Mouse (Mus musculus) hindbrain, postnatal 0 days (tissue): ENCODE data around the gene Gm20388. TPM values are rescaled to one million over a fixed set of nuclear protein-coding genes. Genes with fewer than 3 reads are reported as not detected.
A peak's percentile ranks its signal among the peaks of the same experiment; 100 is the strongest.

Experiments used
- ATAC-seq: fragments of 200-750 bp; cut with Nextera tagmentation; 2 replicates; pipeline ENCODE4 v1.8.0; 2017; ENCODE audit warnings: mild to moderate bottlenecking, moderate TSS enrichment, moderate library complexity
- DNase-seq: peaks from one replicate; pipeline ENCODE4 v3.0.0-alpha.2; 2015; ENCODE audit warnings: low spot score
- H3K27ac ChIP-seq: fragments of 300-500 bp; sonication (generic); 2 replicates; pipeline ENCODE4 v1.5.1; 2014; ENCODE audit warnings: mild to moderate bottlenecking
- H3K27me3 ChIP-seq: fragments of 300-500 bp; sonication (generic); 2 replicates; pipeline ENCODE4 v1.6.1; 2014; ENCODE audit warnings: low read length, mixed read lengths; ENCODE audit not compliant: insufficient read depth
- H3K36me3 ChIP-seq: fragments of 300-500 bp; sonication (generic); 2 replicates; pipeline ENCODE4 v1.6.1; 2014; ENCODE audit warnings: low read length, mixed read lengths; ENCODE audit not compliant: insufficient read depth
- H3K4me1 ChIP-seq: fragments of 300-500 bp; sonication (generic); 2 replicates; pipeline ENCODE4 v1.6.1; 2014; ENCODE audit warnings: antibody characterized with exemption, low read length, mixed read lengths; ENCODE audit not compliant: insufficient read depth
- H3K4me2 ChIP-seq: fragments of 300-500 bp; sonication (generic); 2 replicates; pipeline ENCODE4 v1.6.1; 2014; ENCODE audit warnings: low read depth, mild to moderate bottlenecking, low read length, moderate library complexity, mixed read lengths
- H3K4me3 ChIP-seq: fragments of 300-500 bp; sonication (generic); 2 replicates; pipeline ENCODE4 v1.5.1; 2014; ENCODE audit warnings: low read length
- H3K9ac ChIP-seq: fragments of 300-500 bp; sonication (generic); replicated peaks from 2 replicates; pipeline ENCODE4 v1.6.1; 2014; ENCODE audit warnings: mild to moderate bottlenecking, low read length, moderate library complexity, mixed read lengths
- H3K9me3 ChIP-seq: fragments of 300-500 bp; sonication (generic); 2 replicates; pipeline ENCODE4 v1.6.1; 2016; ENCODE audit warnings: low read length, mixed read lengths
- CTCF ChIP-seq: IDR thresholded peaks from 2 replicates; pipeline ENCODE4 v1.5.1; 2016; ENCODE audit warnings: antibody characterized with exemption, control low read depth, low read depth
- WGBS: fragments of 180-500 bp; shearing (Covaris S2); extraction: QIAGEN DNeasy Blood & Tissue Kit; methylation state at CpG from one replicate; pipeline ENCODE4 v1.1.7; 2014; 5-methylcytosine and 5-hydroxymethylcytosine counted together
- polyA plus RNA-seq: library from polyadenylated mRNA; unstranded; fragments of >200 nt; fragmentation: Nextera tagmentation; extraction: Ambion mirVana; gene quantifications from 2 replicates; pipeline ENCODE4 v1.2.1, GENCODE M21; 2015
- total RNA-seq: library from RNA; depleted of rRNA; stranded (reverse); fragments of >200 nt; gene quantifications from 2 replicates; pipeline ENCODE4 v1.2.3, GENCODE M21; 2014

Gm20388 gene
- total and polyA plus RNA-seq, 2 experiments from 2014 or later = 71.3 TPM; not detected in 1

DNA sequence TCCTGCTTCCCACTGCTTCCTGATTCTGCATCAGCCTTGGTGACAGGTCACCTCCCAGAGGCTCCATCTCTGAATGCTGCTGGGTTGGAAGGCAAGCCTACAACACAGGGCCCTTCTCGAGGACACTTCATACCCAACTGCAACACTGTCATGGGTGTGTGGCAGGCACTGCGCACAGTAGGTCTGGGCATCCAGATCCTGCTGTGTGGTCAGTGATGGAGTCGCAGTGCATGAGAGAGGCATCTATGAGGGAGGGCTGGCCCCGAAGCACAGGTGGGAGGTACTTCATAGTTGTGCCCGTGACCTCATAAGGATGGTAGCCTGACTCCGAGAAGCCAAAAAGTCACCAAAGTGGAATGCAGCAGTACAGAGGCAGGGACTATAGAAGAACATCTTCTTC lies 2814.5 kb downstream of the Gm20388 start:
- no peaks in the 10 kb centered on the region for H3K36me3 ChIP-seq
- peaks cover 10% of the 10 kb centered on the region for H3K4me1 ChIP-seq
- H3K4me2 ChIP-seq = no peak overlapping the region
- no peaks in the 10 kb centered on the region for H3K27me3 ChIP-seq
- no peak overlapping the region for H3K9ac ChIP-seq
- no peaks in the 10 kb centered on the region for H3K9me3 ChIP-seq
- no peak for ATAC-seq
- 88% methylated on average over 6 of the region's 6 CpGs for WGBS
- no peak for DNase-seq
- H3K4me3 ChIP-seq = no peak overlapping the region
- H3K27ac ChIP-seq = no peak overlapping the region
- TF ChIP-seq CTCF = no peak

- Histone ChIP-seq H3K4me2 (no peak overlapping the region), H3K4me1 (no peaks in the 10 kb centered on the region), H3K9ac (no peak overlapping the region), H3K36me3 (no peaks in the 10 kb centered on the region), H3K4me3 (no peak overlapping the region), H3K27me3 (no peaks in the 10 kb centered on the region), H3K27ac (no peak overlapping the region), H3K9me3 (no peaks in the 10 kb centered on the region)
- ATAC-seq (no peak), DNase-seq (no peak)
- TF ChIP-seq CTCF = no peak
- 51% methylated on average over 2 of the region's 2 CpGs for WGBS
Measured at GRCm38 (mm10) chr8:122726789-122727188, 2816.1 kb downstream of the Gm20388 start.

DNA sequence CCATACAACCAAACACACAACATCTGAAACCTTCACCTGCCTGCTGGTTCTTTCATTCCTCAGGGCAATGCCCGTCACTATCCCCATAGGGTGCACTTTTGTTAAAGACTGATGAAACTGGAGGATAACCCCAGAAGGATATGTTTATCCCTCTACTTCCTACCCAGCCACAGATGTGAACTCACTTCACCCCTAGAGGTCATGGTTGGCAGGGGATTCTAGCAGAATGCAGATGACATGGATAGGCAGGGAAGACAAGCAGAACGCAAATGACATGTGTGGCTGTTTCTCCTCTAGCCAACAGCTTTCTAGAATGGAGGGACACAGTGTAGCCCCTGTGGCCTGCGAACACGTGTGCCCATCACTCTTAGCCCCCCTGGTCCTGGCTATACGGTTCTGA lies 2816.8 kb downstream of the Gm20388 start:
- no peaks in the 10 kb centered on the region for H3K36me3 ChIP-seq
- no peak overlapping the region for H3K27ac ChIP-seq
- H3K9ac ChIP-seq = no peak overlapping the region
- TF ChIP-seq CTCF = no peak
- H3K4me3 ChIP-seq = no peak overlapping the region
- DNase-seq = no peak
- no peaks in the 10 kb centered on the region for H3K9me3 ChIP-seq
- no peaks in the 10 kb centered on the region for H3K4me1 ChIP-seq
- H3K4me2 ChIP-seq = no peak overlapping the region
- no peaks in the 10 kb centered on the region for H3K27me3 ChIP-seq
- 59% methylated on average over 5 of the region's 5 CpGs for WGBS
- ATAC-seq = no peak

DNA sequence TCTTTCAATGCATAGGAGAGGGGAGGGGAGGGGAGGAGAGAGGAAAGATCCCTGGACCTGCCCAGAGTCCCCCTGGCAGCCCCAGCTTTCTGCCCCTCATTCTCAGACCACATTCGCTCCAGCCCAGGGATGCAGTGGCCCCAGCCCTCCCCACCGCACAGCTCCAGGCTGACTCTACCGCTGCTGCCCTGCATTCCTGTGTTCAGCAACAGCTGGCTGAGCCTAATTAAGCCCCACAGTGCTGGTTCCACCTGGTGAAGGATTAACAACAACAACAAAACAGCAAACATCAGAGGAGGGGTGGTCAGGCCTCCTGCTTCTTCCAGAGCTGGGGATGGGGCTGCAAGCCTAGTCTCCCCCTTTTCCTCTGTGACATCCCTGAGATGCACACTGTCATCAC lies 2818.0 kb downstream of the Gm20388 start:
- no peak overlapping the region for H3K27ac ChIP-seq
- H3K4me1 ChIP-seq = no peaks in the 10 kb centered on the region
- H3K9me3 ChIP-seq = no peaks in the 10 kb centered on the region
- DNase-seq (no peak), ATAC-seq (no peak)
- 0 out of 2 replicates have a peak overlapping the region, but pooled peaks have one; percentile 30 for H3K9ac ChIP-seq
- no peaks in the 10 kb centered on the region for H3K27me3 ChIP-seq
- no peak overlapping the region for H3K4me2 ChIP-seq
- no peak overlapping the region for H3K4me3 ChIP-seq
- no peak for TF ChIP-seq CTCF
- 8% methylated on average over 3 of the region's 3 CpGs for WGBS
- no peaks in the 10 kb centered on the region for H3K36me3 ChIP-seq

DNA sequence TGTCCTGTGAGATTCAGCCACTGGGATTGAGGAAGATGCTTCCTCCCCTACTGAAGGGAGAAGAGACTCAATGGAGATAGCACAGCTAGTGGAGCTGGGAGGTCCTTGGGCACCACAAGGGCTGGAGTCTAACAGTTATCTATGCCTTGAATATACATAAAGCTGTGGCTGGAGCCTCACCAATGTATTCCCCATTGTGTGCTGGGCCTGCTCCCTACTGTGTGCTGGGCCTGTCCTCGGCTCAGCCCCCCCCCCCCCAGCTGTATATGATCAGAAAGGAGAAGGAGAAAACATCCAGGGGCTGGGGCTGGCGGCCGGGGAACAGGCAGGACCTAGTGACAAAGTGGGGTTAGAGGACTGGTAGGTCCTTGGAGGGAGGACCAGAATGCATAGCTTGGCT lies 2824.5 kb downstream of the Gm20388 start:
- Histone ChIP-seq H3K9ac (no peak overlapping the region), H3K4me2 (no peak overlapping the region), H3K9me3 (no peaks in the 10 kb centered on the region), H3K36me3 (no peaks in the 10 kb centered on the region), H3K27me3 (no peaks in the 10 kb centered on the region), H3K27ac (peak overlapping the region; percentile 45; the same call in 1 of the 2 replicates), H3K4me1 (peaks cover 31% of the 10 kb centered on the region), H3K4me3 (no peak overlapping the region)
- TF ChIP-seq CTCF = no peak
- 45% methylated on average over 3 of the region's 3 CpGs for WGBS
- ATAC-seq = no peak
- DNase-seq = no peak

GRCm38 (mm10) chr8:122735542-122736473 lies 2825.2 kb downstream of the Gm20388 start:
- DNase-seq = peak; percentile 43
- H3K9ac ChIP-seq = no peak overlapping the region
- peaks cover 31% of the 10 kb centered on the region for H3K4me1 ChIP-seq
- H3K9me3 ChIP-seq = no peaks in the 10 kb centered on the region
- 43% methylated on average over 19 of the region's 19 CpGs for WGBS
- TF ChIP-seq CTCF = no peak
- H3K36me3 ChIP-seq = no peaks in the 10 kb centered on the region
- H3K27ac ChIP-seq = peak overlapping the region; percentile 45; the same call in 1 of the 2 replicates
- ATAC-seq = peak; percentile 18; the same call in 1 of the 2 replicates
- no peak overlapping the region for H3K4me2 ChIP-seq
- no peaks in the 10 kb centered on the region for H3K27me3 ChIP-seq
- H3K4me3 ChIP-seq = no peak overlapping the region

DNA sequence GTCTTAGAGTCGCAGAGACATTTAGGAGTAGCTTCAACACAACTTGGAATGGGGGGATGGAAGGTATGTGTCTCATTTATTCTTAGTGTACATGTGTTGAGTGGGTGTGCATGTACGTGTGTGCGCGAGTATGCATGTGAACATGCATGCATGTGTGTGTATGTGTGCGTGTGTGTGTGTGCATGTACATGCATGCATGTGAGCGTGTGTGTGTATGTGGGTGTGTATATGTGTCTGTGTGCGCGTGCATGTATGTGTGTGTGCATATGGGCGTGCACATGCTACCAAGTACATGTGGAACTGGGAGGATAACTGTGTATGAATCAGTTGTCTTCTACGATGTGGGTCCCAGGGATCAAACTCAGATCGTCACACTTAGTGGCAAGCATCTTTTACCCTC lies 2826.0 kb downstream of the Gm20388 start:
- Histone ChIP-seq H3K4me2 (no peak overlapping the region), H3K4me3 (no peak overlapping the region), H3K36me3 (no peaks in the 10 kb centered on the region), H3K9me3 (no peaks in the 10 kb centered on the region), H3K27me3 (no peaks in the 10 kb centered on the region), H3K4me1 (peaks cover 31% of the 10 kb centered on the region), H3K27ac (peak overlapping the region; percentile 11; the same call in 1 of the 2 replicates), H3K9ac (no peak overlapping the region)
- 89% methylated on average over 11 of the region's 11 CpGs for WGBS
- ATAC-seq (no peak), DNase-seq (no peak)
- TF ChIP-seq CTCF = no peak
